Comparison of ENCODE assay signal across 21 mouse cellular contexts in the genomic region with DNA sequence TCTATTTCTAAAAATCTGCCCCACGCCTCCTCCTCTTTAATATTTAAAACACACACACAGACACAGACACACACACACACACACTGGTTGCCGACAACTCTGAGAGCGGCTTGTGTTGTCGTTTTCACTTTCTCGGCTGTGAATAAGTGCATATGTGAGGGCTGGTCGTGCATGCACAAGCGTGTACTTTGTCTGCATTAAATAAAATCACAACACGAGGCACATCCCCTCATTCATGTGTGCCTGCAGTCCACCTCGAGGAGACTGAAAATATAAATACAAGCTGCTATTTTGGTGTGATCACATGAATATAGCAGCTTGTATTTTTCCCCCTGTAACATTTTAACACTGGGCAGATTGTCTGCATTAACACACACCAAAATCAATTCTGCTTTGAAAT.
A peak's percentile ranks its signal among the peaks of the same experiment; 100 is the strongest.
DNase-seq lines count a peak whose midpoint lies in the region; ATAC-seq and TF ChIP-seq lines count a peak whose summit lies in the region.
"Had no signal": no experiment of that assay in that cellular context is flagged by ENCODE, and none has a peak within 500 bp of the region (broad histone marks: within the 10 kb centered on the region; RNA-seq: fewer than 3 reads in every experiment).

No protein-coding gene starts in this region.

- ATAC-seq in forebrain, embryonic 13.5 days = peak; percentile 86
- ATAC-seq in forebrain, embryonic 11.5 days (replicated peaks; ENCODE audit: low FRiP score) = no peak
- peak; percentile 96 for ATAC-seq in forebrain, embryonic 16.5 days
- ATAC-seq: CD4-positive, CD25-positive, alpha-beta regulatory T cell, adult 4 months had no signal

- WGBS in forebrain, embryonic 13.5 days = 75% methylated on average over 9 of the region's 9 CpGs
- 86% methylated on average over 9 of the region's 9 CpGs for WGBS in forebrain, embryonic 11.5 days
- 54% methylated on average over 9 of the region's 9 CpGs for WGBS in forebrain, embryonic 16.5 days

- TF ChIP-seq CTCF in gastrocnemius, adult 2 months (IDR thresholded peaks at IDR 0.05) = no peak

- no peaks in the 10 kb centered on the region for H3K27me3 ChIP-seq in forebrain, embryonic 13.5 days
- H3K27me3 ChIP-seq in forebrain, embryonic 11.5 days (ENCODE audit: control insufficient read depth, insufficient read depth, low read length) = no peaks in the 10 kb centered on the region
- no peaks in the 10 kb centered on the region for H3K27me3 ChIP-seq in forebrain, embryonic 16.5 days (replicated peaks; ENCODE audit: control insufficient read depth, insufficient read depth, low read length)
- H3K27me3 ChIP-seq: heart, embryonic 13.5 days; hindbrain, embryonic 15.5 days had no signal

- no peak overlapping the region for H3K4me3 ChIP-seq in forebrain, embryonic 13.5 days
- H3K4me3 ChIP-seq in forebrain, embryonic 11.5 days (ENCODE audit: low read depth, low read length) = no peak overlapping the region
- no peak overlapping the region for H3K4me3 ChIP-seq in forebrain, embryonic 16.5 days (replicated peaks; ENCODE audit: low read length)
- no peak overlapping the region for H3K4me3 ChIP-seq in gastrocnemius, adult 2 months
- H3K4me3 ChIP-seq: embryonic facial prominence, embryonic 10.5 days; heart, embryonic 13.5 days; hindbrain, embryonic 15.5 days had no signal

- H3K4me1 ChIP-seq in forebrain, embryonic 13.5 days = no peaks in the 10 kb centered on the region
- H3K4me1 ChIP-seq in forebrain, embryonic 11.5 days (replicated peaks; ENCODE audit: control insufficient read depth, insufficient read depth, low read length) = no peaks in the 10 kb centered on the region
- no peaks in the 10 kb centered on the region for H3K4me1 ChIP-seq in forebrain, embryonic 16.5 days (replicated peaks; ENCODE audit: control insufficient read depth, insufficient read depth, low read length)
- H3K4me1 ChIP-seq: embryonic facial prominence, embryonic 10.5 days; heart, embryonic 13.5 days; hindbrain, embryonic 15.5 days had no signal

- no peaks in the 10 kb centered on the region for H3K9me3 ChIP-seq in forebrain, embryonic 13.5 days (replicated peaks)
- no peaks in the 10 kb centered on the region for H3K9me3 ChIP-seq in forebrain, embryonic 11.5 days (ENCODE audit: control insufficient read depth, low read length)
- H3K9me3 ChIP-seq in forebrain, embryonic 16.5 days (ENCODE audit: control insufficient read depth, low read length) = no peaks in the 10 kb centered on the region
- H3K9me3 ChIP-seq: embryonic facial prominence, embryonic 10.5 days; G1E; heart, embryonic 13.5 days; hindbrain, embryonic 15.5 days had no signal

- H3K27ac ChIP-seq in forebrain, embryonic 13.5 days = no peak overlapping the region
- no peak overlapping the region for H3K27ac ChIP-seq in forebrain, embryonic 11.5 days (ENCODE audit: low read depth, low read length)
- H3K27ac ChIP-seq in forebrain, embryonic 16.5 days (ENCODE audit: low read length) = no peak overlapping the region
- H3K27ac ChIP-seq in gastrocnemius, adult 2 months = no peak overlapping the region
- H3K27ac ChIP-seq: embryonic facial prominence, embryonic 10.5 days; heart, embryonic 13.5 days; hindbrain, embryonic 15.5 days had no signal

- DNase-seq in forebrain, embryonic 11.5 days (ENCODE audit: low spot score) = no peak
- peak; percentile 6 to 19 for DNase-seq in left cerebral cortex, postnatal 25 days (ENCODE audit: low spot score in 2 of 2)
- DNase-seq in left cerebral cortex, postnatal 10 days (ENCODE audit: extremely low spot score in 1 of 2, low spot score in 2 of 2) = no peak
- peak; percentile 11 for DNase-seq in brain, adult 2 months (ENCODE audit: low read depth, low spot score)
- no peak for DNase-seq in gastrocnemius, adult 2 months
- DNase-seq: adrenal gland, adult 8-10 months; adrenal gland, postnatal 36 days; B cell, adult 2 months; cerebellum, adult 18-20 months; cerebellum, adult 9-11 months; cerebellum, postnatal 36 days; gastrocnemius, postnatal 25 days; heart, adult 11 months; heart, postnatal 36 days had no signal

- intact Hi-C loops in left cerebral cortex, postnatal 25 days (cut with DNase I) = no loop called here
- intact Hi-C loops in left cerebral cortex, postnatal 10 days (cut with DNase I) = no loop called here
- intact Hi-C loops in gastrocnemius, adult 2 months (cut with DNase I) = no loop called here

- H3K9ac ChIP-seq in forebrain, embryonic 13.5 days = no peak overlapping the region
- H3K9ac ChIP-seq in forebrain, embryonic 11.5 days (ENCODE audit: low read length) = no peak overlapping the region
- H3K9ac ChIP-seq in forebrain, embryonic 16.5 days (replicated peaks; ENCODE audit: low read depth, low read length) = no peak overlapping the region
- H3K9ac ChIP-seq: heart, embryonic 13.5 days; hindbrain, embryonic 15.5 days had no signal

- no peak overlapping the region for H3K4me2 ChIP-seq in forebrain, embryonic 13.5 days
- H3K4me2 ChIP-seq in forebrain, embryonic 11.5 days (ENCODE audit: low read depth, low read length, severe bottlenecking) = no peak overlapping the region
- H3K4me2 ChIP-seq in forebrain, embryonic 16.5 days (ENCODE audit: low read length) = no peak overlapping the region
- H3K4me2 ChIP-seq: heart, embryonic 13.5 days; hindbrain, embryonic 15.5 days had no signal

- no peaks in the 10 kb centered on the region for H3K36me3 ChIP-seq in forebrain, embryonic 13.5 days (ENCODE audit: poor library complexity, severe bottlenecking)
- no peaks in the 10 kb centered on the region for H3K36me3 ChIP-seq in forebrain, embryonic 11.5 days (ENCODE audit: control insufficient read depth, insufficient read depth, low read length)
- peaks cover 3% of the 10 kb centered on the region; the same call in 1 of the 2 replicates for H3K36me3 ChIP-seq in forebrain, embryonic 16.5 days (ENCODE audit: control insufficient read depth, insufficient read depth)
- H3K36me3 ChIP-seq: hindbrain, embryonic 15.5 days had no signal

Comparison
In these comparisons a context has a peak if more than half of its experiments do, and no peak if none do; other contexts are left out.
1. DNase-seq: peak in left cerebral cortex, postnatal 25 days (2 of 2) and brain, adult 2 months (single experiment); none in forebrain, embryonic 11.5 days (single experiment), left cerebral cortex, postnatal 10 days (0 of 2) and gastrocnemius, adult 2 months (single experiment).